Mouse (Mus musculus) neural tube, embryonic 11.5 days (tissue): ENCODE results near the gene Pde2a. TPM values are rescaled to one million over a fixed set of nuclear protein-coding genes. Genes with fewer than 3 reads are reported as not detected.

Experiments used
- ATAC-seq: fragments of 200-750 bp; cut with Nextera tagmentation; 2 replicates; pipeline ENCODE4 v1.8.0; 2017; ENCODE audit warnings: moderate number of reproducible peaks, mild to moderate bottlenecking, moderate TSS enrichment, moderate library complexity; ENCODE audit not compliant: insufficient read depth, low FRiP score, low TSS enrichment
- DNase-seq: peaks from one replicate; pipeline ENCODE4 v3.0.0-alpha.2; 2015; ENCODE audit warnings: low spot score
- H3K27ac ChIP-seq: fragments of 300-500 bp; sonication (generic); 2 replicates; pipeline ENCODE4 v1.5.1; 2014; ENCODE audit warnings: low read depth, mild to moderate bottlenecking, low read length
- H3K27me3 ChIP-seq: fragments of 300-500 bp; sonication (generic); 2 replicates; pipeline ENCODE4 v1.6.1; 2014; ENCODE audit warnings: mild to moderate bottlenecking, low read length, mixed read lengths; ENCODE audit not compliant: control insufficient read depth, insufficient read depth
- H3K36me3 ChIP-seq: fragments of 300-500 bp; sonication (generic); 2 replicates; pipeline ENCODE4 v1.6.1; 2014; ENCODE audit warnings: mild to moderate bottlenecking, low read length, moderate library complexity, mixed read lengths; ENCODE audit not compliant: control insufficient read depth, insufficient read depth
- H3K4me1 ChIP-seq: fragments of 300-500 bp; sonication (generic); 2 replicates; pipeline ENCODE4 v1.6.1; 2014; ENCODE audit warnings: low read length, mixed read lengths; ENCODE audit not compliant: control insufficient read depth, insufficient read depth
- H3K4me2 ChIP-seq: fragments of 300-500 bp; sonication (generic); 2 replicates; pipeline ENCODE4 v1.6.1; 2014; ENCODE audit warnings: low read depth, mild to moderate bottlenecking, moderate library complexity
- H3K4me3 ChIP-seq: fragments of 300-500 bp; sonication (generic); 2 replicates; pipeline ENCODE4 v1.5.1; 2014; ENCODE audit warnings: low read depth, low read length
- H3K9ac ChIP-seq: fragments of 300-500 bp; sonication (generic); 2 replicates; pipeline ENCODE4 v1.6.1; 2014; ENCODE audit warnings: mild to moderate bottlenecking, low read length
- H3K9me3 ChIP-seq: fragments of 300-500 bp; sonication (generic); 2 replicates; pipeline ENCODE4 v1.6.1; 2016; ENCODE audit warnings: low read length; ENCODE audit not compliant: control insufficient read depth
- WGBS: fragments of 180-500 bp; shearing (Covaris S2); extraction: QIAGEN DNeasy Blood & Tissue Kit; methylation state at CpG from one replicate; pipeline ENCODE4 v1.1.7; 2014; 5-methylcytosine and 5-hydroxymethylcytosine counted together
- polyA plus RNA-seq: library from polyadenylated mRNA; unstranded; fragments of >200 nt; fragmentation: Nextera tagmentation; extraction: Ambion mirVana; gene quantifications from 2 replicates; pipeline ENCODE4 v1.2.1, GENCODE M21; 2014

Gene Pde2a
- polyA plus RNA-seq, 1 experiment from 2014 or later = 26.2 TPM

DNA sequence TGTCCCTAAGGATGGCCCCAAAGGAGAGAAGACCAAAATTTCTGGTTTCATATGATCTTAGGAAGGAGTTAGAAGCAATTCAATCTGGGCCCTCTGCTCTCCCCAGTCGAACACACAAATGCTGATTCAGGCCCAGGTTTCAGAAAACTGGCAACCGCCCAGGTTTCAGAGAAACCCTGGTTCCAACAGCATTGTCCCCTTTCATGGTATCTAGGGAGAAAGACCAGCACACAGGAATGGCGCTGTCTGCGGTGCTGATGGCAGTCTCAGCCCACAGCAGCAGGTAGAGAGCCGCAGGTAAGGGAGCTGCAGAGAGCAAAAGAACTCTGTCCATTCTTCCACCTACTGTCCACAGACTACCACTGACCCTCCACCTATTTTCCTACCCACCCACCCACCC is 55.7 kb downstream of the Pde2a start:
- no peak overlapping the region for H3K4me3 ChIP-seq
- no peak for DNase-seq

DNA sequence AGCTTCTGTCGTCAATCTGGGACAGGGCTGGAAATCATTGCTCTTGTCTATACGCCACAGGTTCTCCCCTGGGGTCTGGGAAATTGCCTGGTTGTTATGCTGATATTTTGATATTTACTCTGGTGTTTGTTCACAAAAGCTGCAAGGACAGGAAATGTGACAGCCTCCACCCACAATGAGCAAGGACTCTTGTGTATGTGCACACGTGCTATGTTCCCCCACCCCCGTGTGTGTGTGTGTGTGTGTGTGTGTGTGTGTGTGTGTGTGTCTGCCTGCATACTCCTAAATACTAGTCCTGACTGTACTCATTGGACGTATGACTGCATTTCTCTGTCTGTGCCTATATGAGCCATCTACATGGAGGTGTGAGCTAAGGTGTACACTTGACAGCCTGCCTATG is 56.6 kb downstream of the Pde2a start:
- no peak overlapping the region for H3K4me3 ChIP-seq
- H3K4me2 ChIP-seq = no peak overlapping the region
- no peak overlapping the region for H3K9ac ChIP-seq
- ATAC-seq (no peak), DNase-seq (no peak)
- WGBS = 59% methylated on average over 5 of the region's 5 CpGs
- H3K36me3 ChIP-seq = no peaks in the 10 kb centered on the region
- H3K27ac ChIP-seq = no peak overlapping the region
- H3K4me1 ChIP-seq = no peaks in the 10 kb centered on the region
- H3K27me3 ChIP-seq = no peaks in the 10 kb centered on the region
- H3K9me3 ChIP-seq = no peaks in the 10 kb centered on the region

More for the DNA sequence above, 55.7 kb downstream of the Pde2a start:
- Histone ChIP-seq H3K27me3 (no peaks in the 10 kb centered on the region), H3K27ac (no peak overlapping the region), H3K4me1 (no peaks in the 10 kb centered on the region), H3K36me3 (no peaks in the 10 kb centered on the region), H3K9me3 (no peaks in the 10 kb centered on the region), H3K9ac (no peak overlapping the region), H3K4me2 (no peak overlapping the region)
- WGBS = 46% methylated on average over 5 of the region's 5 CpGs
- no peak for ATAC-seq

- H3K4me2 ChIP-seq = no peak overlapping the region
- no peak overlapping the region for H3K4me3 ChIP-seq
- H3K27me3 ChIP-seq = no peaks in the 10 kb centered on the region
- DNase-seq = no peak
- no peak for ATAC-seq
- no peaks in the 10 kb centered on the region for H3K9me3 ChIP-seq
- no peaks in the 10 kb centered on the region for H3K36me3 ChIP-seq
- no peak overlapping the region for H3K9ac ChIP-seq
- H3K27ac ChIP-seq = no peak overlapping the region
- WGBS = 71% methylated on average over 4 of the region's 4 CpGs
- no peaks in the 10 kb centered on the region for H3K4me1 ChIP-seq
Measured at GRCm38 (mm10) chr7:101479841-101480240, 58.4 kb downstream of the Pde2a start.

DNA sequence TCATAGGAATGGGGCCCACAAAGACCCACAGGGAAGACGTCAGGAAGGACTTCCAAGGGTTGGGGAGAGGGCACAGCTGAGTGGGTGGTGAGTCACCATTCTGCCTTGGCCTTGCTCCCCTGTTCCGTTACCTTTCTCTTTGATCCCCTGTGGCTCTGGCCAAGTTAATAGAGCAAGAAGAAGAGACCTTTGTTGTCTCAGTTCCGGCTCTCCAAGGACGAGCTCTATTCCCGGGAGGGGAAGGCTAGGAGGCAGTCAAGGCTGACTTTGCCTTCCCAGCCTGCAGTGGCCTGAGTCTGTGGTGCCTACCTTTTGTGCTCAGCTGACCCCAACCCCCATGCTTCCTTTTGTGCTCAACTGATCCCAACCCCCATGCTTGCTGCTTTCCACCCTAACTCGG is 59.2 kb downstream of the Pde2a start:
- ATAC-seq (no peak), DNase-seq (no peak)
- no peaks in the 10 kb centered on the region for H3K36me3 ChIP-seq
- no peak overlapping the region for H3K4me3 ChIP-seq
- H3K27ac ChIP-seq = no peak overlapping the region
- no peak overlapping the region for H3K4me2 ChIP-seq
- H3K9ac ChIP-seq = no peak overlapping the region
- WGBS = 68% methylated on average over 6 of the region's 6 CpGs
- no peaks in the 10 kb centered on the region for H3K27me3 ChIP-seq
- H3K4me1 ChIP-seq = no peaks in the 10 kb centered on the region
- no peaks in the 10 kb centered on the region for H3K9me3 ChIP-seq

- 48% methylated on average over 8 of the region's 8 CpGs for WGBS
- DNase-seq (no peak), ATAC-seq (no peak)
- H3K36me3 ChIP-seq = no peaks in the 10 kb centered on the region
- H3K27me3 ChIP-seq = no peaks in the 10 kb centered on the region
- no peak overlapping the region for H3K4me2 ChIP-seq
- H3K4me3 ChIP-seq = no peak overlapping the region
- no peak overlapping the region for H3K9ac ChIP-seq
- no peaks in the 10 kb centered on the region for H3K4me1 ChIP-seq
- no peaks in the 10 kb centered on the region for H3K9me3 ChIP-seq
- no peak overlapping the region for H3K27ac ChIP-seq
Measured at GRCm38 (mm10) chr7:101481872-101482498, 60.5 kb downstream of the Pde2a start.

GRCm38 (mm10) chr7:101482499-101483081 is 61.1 kb downstream of the Pde2a start:
- Histone ChIP-seq H3K9me3 (no peaks in the 10 kb centered on the region), H3K27ac (no peak overlapping the region), H3K9ac (no peak overlapping the region), H3K36me3 (no peaks in the 10 kb centered on the region), H3K27me3 (no peaks in the 10 kb centered on the region), H3K4me2 (no peak overlapping the region), H3K4me1 (no peaks in the 10 kb centered on the region), H3K4me3 (no peak overlapping the region)
- WGBS = 74% methylated on average over 9 of the region's 9 CpGs
- ATAC-seq = no peak
- DNase-seq = no peak

- Histone ChIP-seq H3K4me2 (no peak overlapping the region), H3K4me3 (no peak overlapping the region), H3K36me3 (no peaks in the 10 kb centered on the region), H3K27me3 (no peaks in the 10 kb centered on the region), H3K4me1 (no peaks in the 10 kb centered on the region), H3K27ac (no peak overlapping the region), H3K9ac (no peak overlapping the region), H3K9me3 (no peaks in the 10 kb centered on the region)
- WGBS = 78% methylated on average over 9 of the region's 9 CpGs
- DNase-seq = no peak
- no peak for ATAC-seq
Measured at GRCm38 (mm10) chr7:101483498-101484115, 62.1 kb downstream of the Pde2a start.

DNA sequence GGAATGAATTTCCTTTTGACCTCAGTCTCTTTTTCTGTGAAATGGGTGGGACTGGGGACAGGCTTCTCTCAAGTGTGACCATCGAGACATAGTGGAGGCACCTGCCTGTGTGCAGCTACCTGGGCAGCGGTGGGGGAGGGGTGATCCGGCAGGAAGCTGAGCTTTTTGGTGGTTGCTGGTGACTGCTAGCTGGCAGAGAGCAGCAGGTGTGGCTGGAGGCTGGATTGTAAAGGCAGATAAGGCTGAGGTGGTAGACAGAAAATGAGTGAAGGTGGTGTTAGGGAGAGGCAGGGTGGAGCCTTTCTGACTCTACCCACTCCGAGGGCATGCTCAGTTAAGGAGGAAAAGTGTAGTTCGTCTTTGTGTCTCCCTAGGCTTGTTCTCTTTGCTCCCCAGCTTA is 65.6 kb downstream of the Pde2a start:
- ATAC-seq (no peak), DNase-seq (no peak)
- Histone ChIP-seq H3K9ac (no peak overlapping the region), H3K4me2 (no peak overlapping the region), H3K9me3 (no peaks in the 10 kb centered on the region), H3K4me1 (no peaks in the 10 kb centered on the region), H3K4me3 (no peak overlapping the region), H3K36me3 (no peaks in the 10 kb centered on the region), H3K27me3 (no peaks in the 10 kb centered on the region), H3K27ac (no peak overlapping the region)
- WGBS = 83% methylated on average over 5 of the region's 5 CpGs

DNA sequence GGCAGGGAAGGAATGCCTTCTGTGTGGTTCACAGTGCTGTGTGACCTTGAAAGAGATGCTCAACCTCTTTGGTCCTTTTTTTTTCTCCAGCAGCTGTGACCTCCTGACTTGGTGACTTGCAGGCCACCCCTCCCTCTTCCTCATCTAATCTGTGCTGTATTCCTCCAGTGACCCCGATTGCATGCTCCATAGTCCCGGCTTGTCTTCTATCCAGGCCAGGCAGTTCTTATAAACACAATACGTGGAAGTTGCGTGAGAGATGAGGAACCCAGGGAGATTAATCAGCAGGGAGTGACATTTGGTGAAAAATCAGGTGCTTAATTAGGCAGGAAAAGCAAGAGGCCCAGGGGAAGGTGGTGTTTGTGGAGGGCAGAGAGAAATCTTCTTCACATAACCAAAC is 69.5 kb downstream of the Pde2a start:
- no peak for DNase-seq
- Histone ChIP-seq H3K4me2 (no peak overlapping the region), H3K27me3 (no peaks in the 10 kb centered on the region), H3K4me3 (no peak overlapping the region), H3K36me3 (no peaks in the 10 kb centered on the region), H3K9ac (no peak overlapping the region), H3K9me3 (no peaks in the 10 kb centered on the region), H3K4me1 (no peaks in the 10 kb centered on the region), H3K27ac (no peak overlapping the region)
- ATAC-seq = no peak
- 61% methylated on average over 4 of the region's 4 CpGs for WGBS
